Comparison of ENCODE assay signal across 15 mouse cellular contexts in the genomic region with DNA sequence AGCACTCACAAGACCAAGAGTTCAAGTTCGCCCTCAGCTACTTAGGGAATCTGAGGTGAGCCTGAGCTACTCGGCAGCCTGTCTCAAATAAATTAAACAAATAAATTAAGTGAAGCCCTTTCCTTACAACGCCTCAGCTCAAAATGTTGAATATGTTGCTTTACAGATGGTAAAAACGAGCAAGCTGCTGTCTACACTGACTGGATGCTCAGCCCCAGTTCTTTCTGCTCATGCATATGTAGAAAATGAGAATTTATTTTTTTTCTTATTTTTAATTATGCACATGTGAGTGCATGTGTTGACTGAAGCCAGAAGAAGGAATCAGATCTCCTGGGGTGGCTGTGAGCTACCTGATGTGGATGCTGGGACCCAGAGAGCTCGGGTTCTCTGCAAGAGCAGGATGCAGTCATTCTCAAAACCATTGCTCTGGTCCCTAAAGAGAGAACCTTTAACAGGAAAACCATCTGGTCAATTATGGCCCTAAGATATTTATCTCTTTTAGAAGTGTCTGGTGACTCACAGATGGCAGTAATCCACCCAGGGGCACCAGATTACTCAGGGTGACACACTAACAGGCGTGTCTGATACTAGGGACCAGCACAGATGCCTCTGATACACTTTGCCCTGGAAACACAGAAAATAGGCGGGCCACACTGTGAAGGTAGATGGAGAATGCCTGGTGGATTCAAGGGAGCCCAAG. TPM values are rescaled to one million over a fixed set of nuclear protein-coding genes. Genes with fewer than 3 reads are reported as not detected.
"Had no signal": no experiment of that assay in that cellular context is flagged by ENCODE, and none has a peak within 500 bp of the region (broad histone marks: within the 10 kb centered on the region; RNA-seq: fewer than 3 reads in every experiment).

No protein-coding gene starts in this region.

- H3K9ac ChIP-seq: limb, embryonic 12.5 days; liver, embryonic 13.5 days; liver, postnatal 0 days; lung, embryonic 15.5 days; midbrain, embryonic 12.5 days had no signal

- H3K4me1 ChIP-seq: limb, embryonic 12.5 days; liver, embryonic 13.5 days; lung, embryonic 15.5 days; midbrain, embryonic 12.5 days had no signal

- H3K4me3 ChIP-seq: limb, embryonic 12.5 days; liver, embryonic 13.5 days; lung, embryonic 15.5 days; megakaryocyte, embryonic 14.5 days; midbrain, embryonic 12.5 days had no signal

- ATAC-seq: liver, postnatal 0 days; midbrain, embryonic 16.5 days had no signal

- H3K36me3 ChIP-seq: limb, embryonic 12.5 days; liver, embryonic 13.5 days; lung, embryonic 15.5 days; midbrain, embryonic 12.5 days had no signal

- H3K4me2 ChIP-seq: limb, embryonic 12.5 days; liver, embryonic 13.5 days; lung, embryonic 15.5 days; midbrain, embryonic 12.5 days had no signal

- DNase-seq: kidney, postnatal 25 days; layer of hippocampus, adult 9-11 months; layer of hippocampus, postnatal 36 days; liver; liver, embryonic 13.5 days; liver, postnatal 0 days; lung, postnatal 14 days; right cerebral cortex, postnatal 14 days; thymus, postnatal 4 days had no signal

- H3K27ac ChIP-seq: limb, embryonic 12.5 days; liver, embryonic 13.5 days; lung, embryonic 15.5 days; macrophage; midbrain, embryonic 12.5 days had no signal

- H3K9me3 ChIP-seq: limb, embryonic 12.5 days; liver, embryonic 13.5 days; lung, embryonic 15.5 days; midbrain, embryonic 12.5 days had no signal

- H3K27me3 ChIP-seq: limb, embryonic 12.5 days; liver, embryonic 13.5 days; lung, embryonic 15.5 days; midbrain, embryonic 12.5 days had no signal

RNA-seq across cellular contexts. Expression of a gene that starts 29.0 kb away (rescaled TPM):
- polyA plus RNA-seq: macrophage had no signal
